In the genomic region with DNA sequence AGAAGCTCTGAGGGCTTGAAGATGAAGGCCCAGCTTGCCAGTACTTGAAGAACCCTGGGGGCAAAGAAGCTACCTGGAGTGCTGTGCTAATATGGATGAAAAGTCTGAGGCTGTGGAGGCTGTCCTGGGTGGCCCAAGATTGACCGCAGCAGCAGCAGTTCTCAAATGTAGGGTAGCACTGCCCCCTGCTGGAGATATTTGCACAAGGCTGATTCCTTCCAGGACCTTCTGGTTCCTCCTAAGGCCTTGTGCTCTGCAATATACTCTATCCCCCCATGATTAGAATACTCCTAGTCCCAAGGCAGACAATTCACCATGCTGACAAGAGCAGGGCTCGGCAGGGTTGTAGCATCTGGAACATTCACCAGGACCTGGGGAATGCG, we compare ENCODE assay signal across 8 mouse cellular contexts.
A peak's percentile ranks its signal among the peaks of the same experiment; 100 is the strongest.
DNase-seq lines count a peak whose midpoint lies in the region; ATAC-seq and TF ChIP-seq lines count a peak whose summit lies in the region.

No protein-coding gene starts in this region.

- 34% methylated on average over 3 of the region's 3 CpGs for WGBS in embryonic facial prominence, embryonic 12.5 days
- 29% methylated on average over 3 of the region's 3 CpGs for WGBS in kidney, embryonic 14.5 days
- 7% methylated on average over 3 of the region's 3 CpGs for WGBS in liver, adult 2 months

- H3K36me3 ChIP-seq in embryonic facial prominence, embryonic 12.5 days = peaks cover 16% of the 10 kb centered on the region
- peaks cover 9% of the 10 kb centered on the region; the same call in 1 of the 2 replicates for H3K36me3 ChIP-seq in kidney, embryonic 14.5 days (ENCODE audit: control insufficient read depth, insufficient read depth, low read length)
- H3K36me3 ChIP-seq in liver, adult 2 months (ENCODE audit: control insufficient read depth, insufficient read depth, low read length) = peaks cover 8% of the 10 kb centered on the region; the same call in 1 of the 2 replicates

- H3K9ac ChIP-seq in embryonic facial prominence, embryonic 12.5 days = no peak overlapping the region
- H3K9ac ChIP-seq in kidney, embryonic 14.5 days (ENCODE audit: low read depth, low read length) = 0 out of 2 replicates have a peak overlapping the region, but pooled peaks have one; percentile 2
- H3K9ac ChIP-seq in liver, adult 2 months (ENCODE audit: low read depth, low read length) = no peak overlapping the region

- no peaks in the 10 kb centered on the region for H3K9me3 ChIP-seq in embryonic facial prominence, embryonic 12.5 days
- no peaks in the 10 kb centered on the region for H3K9me3 ChIP-seq in kidney, embryonic 14.5 days (ENCODE audit: control insufficient read depth, low read length)

- peaks cover 38% of the 10 kb centered on the region for H3K4me1 ChIP-seq in embryonic facial prominence, embryonic 12.5 days
- H3K4me1 ChIP-seq in kidney, embryonic 14.5 days (ENCODE audit: control insufficient read depth, insufficient read depth, low read length) = peaks cover 7% of the 10 kb centered on the region
- peaks cover 2% of the 10 kb centered on the region; the same call in 1 of the 2 replicates for H3K4me1 ChIP-seq in liver, adult 2 months (ENCODE audit: control insufficient read depth, insufficient read depth, low read length)

- TF ChIP-seq POLR2A in liver, adult 2 months (IDR thresholded peaks at IDR 0.05; ENCODE audit: extremely low read depth, insufficient read depth, low read length) = 0 out of 2 replicates have a peak, but pooled peaks have one; percentile 11

- no peak overlapping the region for H3K4me3 ChIP-seq in embryonic facial prominence, embryonic 12.5 days
- H3K4me3 ChIP-seq in kidney, embryonic 14.5 days (ENCODE audit: low read length) = no peak overlapping the region
- no peak overlapping the region for H3K4me3 ChIP-seq in liver, adult 2 months (ENCODE audit: insufficient read depth, low read depth, low read length)

- peak; percentile 85 for TF ChIP-seq CTCF in liver, adult 2 months (IDR thresholded peaks at IDR 0.05; ENCODE audit: low read depth, low read length)

- DNase-seq in 416B (ENCODE audit: low read depth) = peak; percentile 77
- peak; percentile 90 for DNase-seq in adrenal gland, postnatal 36 days
- peak; percentile 63 to 86 for DNase-seq in heart, adult 9 months (ENCODE audit: low spot score in 2 of 2)
- DNase-seq in liver, adult 2 months (ENCODE audit: extremely low read depth, low read depth, low spot score) = peak; percentile 73
- peak; percentile 83 for DNase-seq in naive thymus-derived CD4-positive, alpha-beta T cell, adult 2 months (ENCODE audit: low read depth)
- DNase-seq in spleen, postnatal 4 days (ENCODE audit: low spot score in 2 of 2) = peak; percentile 76 to 92

- peak; percentile 48; the same call in 1 of the 2 replicates for ATAC-seq in embryonic facial prominence, embryonic 12.5 days (ENCODE audit: insufficient number of reproducible peaks, insufficient read depth, low FRiP score, low TSS enrichment)
- peak; percentile 62 for ATAC-seq in kidney, embryonic 14.5 days (ENCODE audit: low FRiP score, low TSS enrichment)

- H3K4me2 ChIP-seq in embryonic facial prominence, embryonic 12.5 days (replicated peaks) = no peak overlapping the region
- H3K4me2 ChIP-seq in kidney, embryonic 14.5 days (replicated peaks; ENCODE audit: low read depth, low read length) = no peak overlapping the region

- H3K79me2 ChIP-seq in liver, adult 2 months (ENCODE audit: control insufficient read depth, insufficient read depth, low read length) = no peaks in the 10 kb centered on the region

- H3K27ac ChIP-seq in embryonic facial prominence, embryonic 12.5 days = peak overlapping the region; percentile 74
- H3K27ac ChIP-seq in kidney, embryonic 14.5 days (ENCODE audit: low read depth, low read length) = no peak overlapping the region
- no peak overlapping the region for H3K27ac ChIP-seq in liver, adult 2 months (replicated peaks; ENCODE audit: insufficient read depth, low read depth, low read length)

- no peaks in the 10 kb centered on the region for H3K27me3 ChIP-seq in embryonic facial prominence, embryonic 12.5 days
- peaks cover 5% of the 10 kb centered on the region; the same call in 1 of the 2 replicates for H3K27me3 ChIP-seq in kidney, embryonic 14.5 days (ENCODE audit: control insufficient read depth, insufficient read depth, low read length)
- H3K27me3 ChIP-seq in liver, adult 2 months (ENCODE audit: control insufficient read depth, insufficient read depth, low read length) = no peaks in the 10 kb centered on the region
